Mouse (Mus musculus) ES-Bruce4 (cell line): ENCODE data around the gene Hspe1.

Source experiments
- CTCF ChIP-seq: IDR thresholded peaks from one replicate; pipeline ENCODE4 v1.8.1; 2011; ENCODE audit warnings: low read depth, low read length
- EP300 ChIP-seq: IDR thresholded peaks from 2 replicates; pipeline ENCODE4 v1.6.1; 2011; ENCODE audit warnings: low read depth, low read length; ENCODE audit not compliant: insufficient read depth
- POLR2A ChIP-seq: IDR thresholded peaks from one replicate; pipeline ENCODE4 v1.8.1; 2011; ENCODE audit warnings: low read length; ENCODE audit not compliant: insufficient read depth

DNA sequence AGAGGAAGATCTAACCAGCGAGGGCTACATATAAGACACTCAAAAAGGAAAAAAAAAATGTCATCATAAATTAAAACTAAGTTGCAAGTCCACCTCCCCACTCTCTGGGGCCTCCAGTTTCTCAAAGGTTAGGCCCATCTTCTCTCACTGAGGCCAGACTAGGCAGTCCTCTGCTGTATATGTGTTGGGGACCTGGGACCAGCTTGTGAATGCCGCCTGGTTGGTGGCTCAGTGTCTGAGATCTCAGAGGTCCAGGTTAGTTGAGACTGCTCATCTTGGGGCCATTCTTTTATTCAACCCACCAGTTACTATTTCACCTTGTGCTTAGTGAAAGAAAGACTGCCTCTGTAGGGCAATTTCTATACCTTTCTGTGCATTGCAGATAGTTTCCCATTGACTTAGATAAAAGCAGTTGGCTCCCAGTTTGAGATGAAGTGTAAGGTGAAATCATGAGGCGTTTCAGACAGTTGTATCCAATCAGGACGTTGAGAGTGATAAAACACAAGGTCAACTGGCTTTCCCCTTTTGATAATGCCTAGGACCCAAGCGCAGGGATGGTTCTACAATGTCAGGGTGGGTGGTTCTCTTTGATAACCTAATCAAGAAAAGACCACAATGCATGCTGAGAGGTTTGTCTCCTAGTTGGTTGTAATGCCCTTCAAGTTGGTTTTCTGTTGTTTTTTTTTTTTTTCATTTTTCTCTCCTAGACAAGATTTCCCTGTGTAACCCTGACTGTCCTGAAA lies 12.1 kb upstream of the Hspe1 start:
- TF ChIP-seq POLR2A (no peak), EP300 (no peak), CTCF (no peak)
